Mouse (Mus musculus): Measurements from ENCODE around the gene Pla2g7.
"Not testable (repeated sequence)": the region's sequence is repeated elsewhere in the genome, so short reads cannot be mapped to it uniquely, and the experiment has no call there.

Gene Pla2g7

DNA sequence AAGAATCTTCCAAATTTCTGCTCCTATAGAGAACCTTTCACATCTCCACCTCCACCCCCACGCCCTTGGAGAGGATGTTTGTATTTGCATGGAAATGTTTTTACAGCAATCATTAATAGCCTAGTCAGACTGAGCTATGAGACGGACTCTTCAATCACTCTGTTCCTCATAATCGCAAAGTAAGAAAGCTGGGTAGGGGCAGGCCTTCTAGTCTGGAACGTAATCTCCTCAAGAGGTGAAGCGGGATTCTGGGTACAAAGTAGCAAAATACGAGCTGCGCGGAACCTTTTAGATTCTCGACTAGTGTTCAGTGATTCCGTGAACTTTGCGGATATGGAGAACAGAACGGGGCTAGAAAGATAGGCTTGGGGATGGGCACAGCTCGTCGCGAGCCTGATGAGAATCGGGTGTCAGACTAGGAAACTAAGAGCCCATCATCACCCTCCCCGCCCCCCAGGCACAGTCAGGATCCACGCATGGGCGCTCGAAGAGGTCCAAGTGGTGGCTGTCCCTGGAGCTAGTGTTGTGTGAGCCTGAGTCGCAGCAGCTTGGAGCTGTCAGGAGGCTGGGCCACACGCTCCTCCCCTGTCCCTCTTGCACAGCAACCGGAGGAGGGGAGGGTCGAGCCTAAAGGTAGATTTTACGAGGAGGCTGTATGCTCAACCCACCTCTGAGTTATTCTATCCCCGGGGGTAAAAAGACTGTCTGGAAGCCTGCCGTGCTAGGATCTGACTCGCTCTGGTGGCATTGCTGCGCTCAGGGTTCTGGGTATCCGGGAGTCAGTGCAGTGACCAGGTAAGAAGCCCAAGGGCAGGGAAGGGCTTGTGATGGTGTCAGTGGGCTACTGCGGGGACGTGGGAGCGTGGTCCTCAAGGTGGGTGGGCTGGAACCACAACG is at the start of gene Pla2g7:
Pla2g7 (plus strand) TSS at position 107 of the 897 bp plus-strand sequence.
- POLR2A ChIA-PET = interaction anchor here (0.6 to 2.9 kb wide), 8 partner anchors 10 to 532 kb away, joined by 3 to 16 read pairs (median 5); no protein-coding TSS in a partner anchor

DNA sequence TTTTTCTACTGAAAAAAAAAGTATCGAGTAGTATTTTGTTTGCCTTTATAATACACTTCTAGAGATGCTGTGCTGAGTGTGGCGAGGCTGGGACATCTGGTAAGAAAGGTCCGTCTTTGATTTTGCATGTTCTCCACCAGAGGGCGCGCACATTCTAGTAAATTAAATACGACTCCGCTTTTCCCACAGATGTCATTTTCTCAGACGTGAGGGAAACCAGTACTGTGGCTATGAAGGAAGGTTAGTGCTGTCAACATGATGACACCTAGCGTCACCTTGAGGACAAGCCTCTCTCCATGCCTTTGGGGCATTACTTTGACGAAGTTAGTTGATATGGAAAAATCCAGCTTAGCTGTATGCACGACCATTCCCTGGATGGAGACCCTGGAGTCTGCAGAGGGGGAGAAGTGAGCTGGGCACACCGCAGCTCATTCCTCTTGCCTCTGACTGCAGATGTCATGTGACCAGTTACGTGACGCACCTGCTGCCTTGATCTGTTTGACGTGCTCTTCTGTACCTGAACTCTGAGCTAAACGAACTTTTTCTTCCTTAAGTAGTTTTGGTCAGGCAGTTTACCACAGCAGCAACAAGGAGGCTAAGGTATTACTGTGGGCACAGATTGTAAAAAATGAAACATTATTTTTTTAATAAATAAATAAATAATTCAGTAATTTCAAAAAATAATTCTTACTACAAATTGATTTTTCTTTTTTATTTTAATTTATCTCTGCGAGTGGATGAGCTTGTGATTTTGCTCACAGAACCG is 49.1 kb upstream of the Pla2g7 start:
- ChIA-PET POLR2A (interaction anchor here in 3 of 4 experiments (0.7 to 1.1 kb wide), 4 partner anchors 16 to 95 kb away, joined by 3 to 4 read pairs (median 4); no protein-coding TSS in a partner anchor), CTCF (interaction anchor here (0.6 to 2.3 kb wide), 24 partner anchors 8 to 350 kb away, joined by 3 to 20 read pairs (median 4); partner anchors contain the start of gene Tdrd6 (in 1 of the 4))

More for the DNA sequence above, at the start of gene Pla2g7:
- CTCF ChIA-PET = interaction anchor here in 2 of 4 experiments (0.6 to 1.7 kb wide), 3 partner anchors 13 to 39 kb away, joined by 3 to 7 read pairs (median 3); no protein-coding TSS in a partner anchor

DNA sequence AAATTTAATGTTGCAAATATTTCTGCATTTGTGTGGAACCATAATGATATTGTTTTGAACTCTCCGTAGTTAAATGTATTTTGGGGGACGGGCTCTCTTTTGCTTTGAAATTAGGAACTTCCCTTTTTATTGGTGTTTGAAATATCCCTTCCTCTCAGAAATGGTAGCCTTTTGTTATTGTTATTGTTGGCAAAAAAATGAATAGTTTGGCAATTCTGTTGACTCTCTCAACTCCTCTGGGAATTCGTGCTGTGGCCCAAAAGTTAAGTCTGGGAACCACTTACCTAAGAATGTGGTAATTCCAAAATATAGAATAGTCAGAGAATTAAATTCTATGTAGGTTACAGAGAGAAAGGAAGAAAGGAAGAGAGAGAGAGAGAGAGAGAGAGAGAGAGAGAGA is 47.7 kb upstream of the Pla2g7 start:
- ChIA-PET CTCF (interaction anchor here in 1 of 4 experiments (0.7 to 1.0 kb wide), 2 partner anchors 352 to 521 kb away, joined by 3 to 4 read pairs; no protein-coding TSS in a partner anchor), POLR2A (interaction anchor here in 1 of 4 experiments (0.9 kb wide), 1 partner anchor 105 kb away, joined by 3 read pairs; no protein-coding TSS in a partner anchor)

DNA sequence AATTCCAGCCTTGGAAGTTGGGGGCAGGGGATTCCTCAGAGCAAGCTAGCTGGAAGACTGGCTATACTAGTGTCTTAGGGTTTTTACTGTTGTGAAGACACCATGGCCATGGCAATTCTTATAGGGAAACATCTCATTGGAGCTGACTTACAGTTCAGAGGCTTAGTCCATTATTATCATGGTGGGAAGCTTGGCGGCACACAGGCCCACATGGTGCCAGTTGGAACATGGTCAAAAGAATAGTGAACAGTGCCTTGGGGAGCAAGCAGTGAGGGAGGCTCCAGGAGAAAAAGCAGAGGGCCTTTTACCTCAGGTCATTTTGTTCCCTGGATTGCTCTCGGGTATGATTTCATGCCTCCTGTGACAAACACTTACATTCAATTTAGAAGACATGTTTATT is 37.4 kb upstream of the Pla2g7 start:
- CTCF ChIA-PET = interaction anchor here in 2 of 4 experiments (0.5 to 0.6 kb wide), 3 partner anchors 72 to 1803 kb away, joined by 3 to 15 read pairs (median 9); no protein-coding TSS in a partner anchor
- POLR2A ChIA-PET = no interaction called here

DNA sequence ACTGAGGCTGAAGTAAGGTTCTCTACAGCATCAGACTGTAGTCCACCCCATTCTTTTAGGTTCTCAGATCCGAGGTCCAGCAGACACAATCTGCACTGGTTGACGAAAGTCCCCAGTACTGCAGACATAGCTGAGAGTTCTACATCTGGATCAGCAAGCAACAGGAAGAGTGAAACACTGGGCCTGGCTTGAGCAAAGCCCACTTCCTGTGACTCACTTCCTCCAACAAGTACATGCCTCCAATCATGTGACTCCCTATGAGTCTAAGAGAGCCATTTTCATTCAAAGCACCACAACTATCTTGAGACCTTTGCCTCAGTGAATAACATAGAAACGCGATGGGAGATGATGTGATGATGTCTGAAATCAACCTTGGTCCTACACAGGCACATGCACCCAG is 36.7 kb upstream of the Pla2g7 start:
- CTCF ChIA-PET = no interaction called here

DNA sequence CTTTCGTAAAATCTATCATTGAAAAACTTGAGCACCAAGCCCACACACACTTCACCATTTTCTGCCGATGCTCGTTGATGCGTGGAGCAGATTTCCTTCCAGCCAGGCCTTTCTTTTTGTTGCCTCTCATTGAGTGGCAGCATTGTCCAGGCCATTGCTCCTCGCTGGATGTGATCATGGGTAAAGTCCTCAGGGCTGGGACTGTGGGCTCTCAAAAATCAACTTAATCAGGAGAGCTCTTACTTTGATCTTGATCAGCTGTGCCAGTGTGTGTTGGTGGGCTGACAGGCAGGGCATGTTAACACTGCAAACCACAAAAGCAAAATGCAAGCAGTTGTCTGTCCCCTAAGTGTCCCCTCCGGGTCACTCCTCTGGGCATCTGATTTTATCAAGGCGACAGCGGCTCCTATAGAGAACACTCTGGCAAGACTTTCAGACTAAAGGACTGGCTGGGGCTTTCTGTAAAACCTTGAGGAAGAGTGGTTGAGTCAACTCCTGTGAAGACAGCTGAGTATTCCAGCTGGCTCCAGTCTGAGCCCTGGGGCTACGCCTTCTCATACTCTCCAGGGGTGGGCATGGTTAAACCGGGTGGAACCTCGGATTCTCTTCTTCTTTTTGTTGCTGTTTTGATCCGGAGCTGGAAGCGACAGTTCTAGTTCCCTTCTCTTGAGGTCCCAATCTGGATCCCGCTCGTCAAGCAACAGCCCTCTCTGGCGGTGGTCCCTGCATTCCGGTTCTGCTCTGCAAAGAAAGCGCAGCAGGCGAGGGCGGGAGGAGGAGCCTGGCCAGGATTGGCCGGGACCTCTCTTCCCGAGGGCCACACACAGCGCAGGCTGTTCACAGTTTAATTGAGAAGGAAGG is 33.3 kb upstream of the Pla2g7 start:
- ChIA-PET POLR2A (interaction anchor here in 3 of 4 experiments (0.5 to 1.6 kb wide), 6 partner anchors 15 to 208 kb away, joined by 3 to 6 read pairs (median 3); no protein-coding TSS in a partner anchor), CTCF (interaction anchor here in 2 of 4 experiments (0.9 to 1.0 kb wide), 3 partner anchors 16 to 72 kb away, joined by 3 read pairs; no protein-coding TSS in a partner anchor)

More for the DNA sequence above, 36.7 kb upstream of the Pla2g7 start:
- POLR2A ChIA-PET = no interaction called here

DNA sequence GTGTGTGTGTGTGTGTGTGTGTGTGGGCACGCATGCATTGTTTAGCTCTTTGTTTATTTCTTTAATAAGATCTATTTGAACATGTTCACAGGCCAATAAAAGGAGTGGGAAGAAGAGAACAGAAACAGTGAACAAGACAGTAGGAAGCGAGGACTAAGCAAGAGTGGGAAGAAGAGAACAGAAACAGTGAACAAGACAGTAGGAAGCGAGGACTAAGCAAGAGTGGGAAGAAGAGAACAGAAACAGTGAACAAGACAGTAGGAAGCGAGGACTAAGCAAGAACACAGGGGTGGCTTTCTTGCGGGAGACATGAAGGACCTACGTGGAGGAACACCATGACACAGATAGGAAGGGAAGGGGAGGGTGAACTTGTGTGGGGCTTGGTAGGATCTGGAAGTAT is 31.1 kb upstream of the Pla2g7 start:
- POLR2A ChIA-PET, CTCF ChIA-PET: not testable (repeated sequence)

DNA sequence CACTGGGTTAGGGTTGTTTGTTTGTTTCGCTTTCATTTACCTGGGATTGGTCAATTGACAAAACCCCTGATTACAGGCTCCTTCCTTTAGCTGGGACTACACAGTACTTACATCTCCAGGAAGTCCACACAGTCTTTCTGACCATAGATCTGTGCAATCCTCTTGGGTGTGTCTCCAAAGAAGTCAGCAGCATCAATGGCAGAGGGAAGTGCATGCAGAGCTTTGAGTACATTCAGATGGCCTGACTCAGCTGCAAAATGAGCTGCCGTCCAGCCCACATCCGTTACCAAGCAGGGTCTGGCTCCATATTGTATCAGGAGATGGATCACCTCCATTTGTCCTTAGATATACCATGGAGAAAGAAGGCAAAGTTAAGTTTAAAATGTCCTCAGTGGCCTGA is 29.1 kb upstream of the Pla2g7 start:
- CTCF ChIA-PET = interaction anchor here in 1 of 4 experiments (0.5 kb wide), 2 partner anchors 11 to 63 kb away, joined by 3 to 4 read pairs; no protein-coding TSS in a partner anchor
- POLR2A ChIA-PET = interaction anchor here in 1 of 4 experiments (0.6 kb wide), 1 partner anchor 58 kb away, joined by 3 read pairs; no protein-coding TSS in a partner anchor

DNA sequence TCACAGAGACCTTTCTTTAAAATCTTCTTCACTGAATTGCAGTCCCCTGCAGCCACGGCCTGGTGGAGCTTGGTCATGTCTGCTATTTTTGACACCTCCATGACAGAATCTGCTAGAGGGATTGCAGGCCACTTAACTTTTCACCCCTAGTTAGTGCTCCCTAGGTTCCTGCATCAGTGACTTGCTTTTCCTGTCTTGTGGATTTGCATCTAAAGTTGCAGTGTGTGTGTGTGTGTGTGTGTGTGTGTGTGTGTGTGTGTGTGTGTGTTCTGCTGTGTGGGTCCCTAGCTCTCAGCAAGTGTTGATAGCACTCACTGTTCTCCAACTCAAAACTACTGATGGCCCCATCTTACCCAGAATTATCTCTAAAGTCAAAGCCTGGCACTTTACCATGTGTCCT is 24.4 kb upstream of the Pla2g7 start, which contains the start of gene Ankrd66:
Ankrd66 (minus strand) TSS at position 101 of the 400 bp plus-strand sequence.
- CTCF ChIA-PET = no interaction called here
- POLR2A ChIA-PET = no interaction called here

DNA sequence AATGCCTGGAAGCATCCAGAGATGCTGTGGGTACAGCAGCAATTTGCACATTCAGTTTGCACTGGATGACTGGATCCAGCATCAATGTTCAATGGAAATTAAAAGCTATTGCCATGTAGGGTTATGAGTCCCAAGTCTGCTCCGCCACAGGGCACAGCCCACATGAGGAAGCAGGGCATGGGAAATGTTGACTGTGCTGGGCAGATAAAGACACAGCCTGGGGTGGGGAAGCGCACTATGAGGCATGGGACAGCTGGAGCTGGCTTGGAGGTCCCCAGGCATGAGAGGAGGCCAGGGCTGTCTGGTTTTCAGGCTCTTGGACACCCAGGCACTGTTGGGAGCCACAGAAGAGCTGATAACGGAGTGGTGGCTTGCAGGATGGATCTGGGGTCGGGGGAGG is 23.9 kb upstream of the Pla2g7 start:
- POLR2A ChIA-PET = no interaction called here
- CTCF ChIA-PET = no interaction called here

DNA sequence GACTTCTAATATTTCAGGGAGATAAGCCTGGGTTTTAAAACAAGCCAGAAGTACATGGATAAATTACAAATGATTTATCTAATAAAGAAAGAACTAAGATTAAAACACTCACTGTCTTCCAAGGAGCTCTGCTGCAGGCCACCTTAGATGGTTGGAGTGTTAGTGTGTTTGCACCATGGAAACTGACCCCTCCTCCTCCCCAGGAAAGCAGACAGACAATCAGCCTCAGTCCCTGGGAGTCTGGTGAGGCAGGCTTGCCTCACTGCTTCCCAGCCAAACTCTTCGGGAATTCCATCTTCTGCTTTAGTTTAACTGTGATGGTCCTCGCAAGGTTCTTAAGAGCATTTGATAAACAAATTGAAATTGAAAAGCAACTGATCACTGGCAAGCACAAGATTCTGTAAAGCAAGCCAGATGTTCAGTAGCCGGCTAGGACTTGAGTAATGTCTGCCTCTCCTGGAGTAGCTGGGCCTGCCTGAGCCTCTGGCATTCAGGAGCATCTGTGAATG is 16.7 kb upstream of the Pla2g7 start:
- ChIA-PET POLR2A (no interaction called here), CTCF (no interaction called here)

DNA sequence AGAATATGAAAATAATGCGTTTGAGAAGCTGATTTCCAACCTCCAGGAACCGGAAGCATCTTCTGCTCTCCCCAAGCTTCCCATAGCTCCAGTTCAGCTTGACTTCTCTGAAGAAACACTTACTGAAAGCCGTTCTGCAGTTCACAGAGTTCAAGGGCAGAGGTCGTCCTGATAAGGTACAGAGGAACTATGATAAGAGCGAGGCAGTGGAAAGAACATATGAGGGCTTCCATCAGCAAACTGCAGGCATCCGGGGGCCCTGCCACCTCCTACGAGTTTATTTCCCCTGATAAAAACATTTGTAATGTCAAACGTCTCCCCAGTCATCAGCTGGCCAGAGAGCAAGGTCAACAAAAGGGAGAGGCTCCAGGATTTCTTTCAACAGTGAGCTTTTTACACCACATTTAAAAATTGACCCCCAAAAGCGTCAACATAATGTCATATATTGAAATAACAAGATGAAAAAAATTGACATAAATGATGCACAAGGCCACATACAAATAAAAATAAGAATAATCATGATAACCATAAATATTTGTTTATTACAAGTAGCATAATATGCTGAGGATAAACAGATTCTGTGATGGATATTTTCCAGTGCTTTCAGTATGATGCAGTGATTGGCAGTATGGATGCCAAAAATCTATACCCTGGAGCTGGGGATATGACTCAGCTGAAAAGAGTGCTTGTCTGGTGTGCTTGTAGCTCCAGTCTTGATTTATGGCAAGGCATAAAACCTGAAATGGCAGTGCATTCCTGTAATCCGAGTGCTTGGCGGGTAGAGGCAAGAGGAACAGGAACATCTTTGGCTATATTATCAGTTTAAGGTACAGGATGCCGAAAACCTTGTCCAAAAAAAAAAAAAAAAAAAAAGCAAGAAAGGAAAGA is 13.1 kb upstream of the Pla2g7 start:
- ChIA-PET POLR2A (interaction anchor here in 1 of 4 experiments (0.6 kb wide), 1 partner anchor 1120 kb away, joined by 6 read pairs; no protein-coding TSS in a partner anchor), CTCF (no interaction called here)

DNA sequence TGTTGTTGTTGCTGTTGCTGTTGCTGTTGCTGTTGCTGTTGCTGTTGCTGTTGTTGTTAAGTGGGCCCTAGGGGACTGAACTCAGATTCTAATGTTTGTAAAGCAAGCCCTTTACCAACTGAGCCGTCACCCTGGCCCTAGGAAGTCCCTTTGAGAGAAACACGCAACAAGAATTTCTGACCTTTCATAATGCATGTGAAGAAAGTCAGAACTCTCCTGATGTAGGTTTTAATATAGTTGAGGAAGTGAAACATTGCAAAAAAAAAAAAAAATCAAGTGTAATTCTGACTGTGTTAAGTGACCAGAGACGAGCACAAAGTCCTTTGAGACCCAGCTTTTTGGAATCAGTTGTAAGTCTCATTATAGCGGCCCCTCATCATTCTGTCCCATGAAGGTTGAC is 10.8 kb upstream of the Pla2g7 start:
- POLR2A ChIA-PET = interaction anchor here in 3 of 4 experiments (1.2 to 2.7 kb wide), 6 partner anchors 11 to 125 kb away, joined by 3 to 16 read pairs (median 5); partner anchors contain the start of gene Pla2g7 (in 1 of the 3)

DNA sequence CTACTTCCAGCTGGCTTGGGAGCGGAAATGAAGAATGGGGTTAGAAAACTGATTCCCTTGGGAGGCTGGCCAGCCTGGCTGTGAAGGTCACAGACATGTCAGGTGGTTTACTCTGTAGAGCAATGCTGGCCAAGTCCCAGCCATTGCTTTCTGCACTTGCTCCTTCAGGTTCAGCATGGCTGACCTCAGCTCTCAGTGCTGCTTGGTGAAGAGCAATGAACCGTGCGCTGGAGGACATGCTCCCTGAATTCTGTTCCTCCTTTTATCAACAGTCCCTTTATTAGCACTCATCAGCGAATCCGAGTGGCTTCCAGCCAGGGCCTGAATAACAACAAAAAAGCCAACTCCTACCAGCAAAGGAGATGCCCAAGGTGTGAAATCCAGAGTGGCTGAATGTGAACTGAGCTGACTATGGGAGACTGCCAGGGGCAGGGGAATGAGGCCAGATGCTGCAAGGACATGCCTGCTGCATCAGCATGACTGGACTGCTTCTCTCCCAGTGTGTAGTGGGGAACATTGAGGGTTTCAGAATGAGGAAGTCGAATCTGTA is 10.3 kb upstream of the Pla2g7 start:
- CTCF ChIA-PET = interaction anchor here in 1 of 4 experiments (0.5 kb wide), 1 partner anchor 259 kb away, joined by 3 read pairs; no protein-coding TSS in a partner anchor
- POLR2A ChIA-PET = interaction anchor here in 3 of 4 experiments (1.2 to 2.7 kb wide), 8 partner anchors 10 to 126 kb away, joined by 3 to 16 read pairs (median 4); partner anchors contain the start of gene Pla2g7 (in 1 of the 3)

More for the DNA sequence above, 10.8 kb upstream of the Pla2g7 start:
- CTCF ChIA-PET = interaction anchor here in 1 of 4 experiments (0.5 kb wide), 1 partner anchor 260 kb away, joined by 3 read pairs; no protein-coding TSS in a partner anchor

DNA sequence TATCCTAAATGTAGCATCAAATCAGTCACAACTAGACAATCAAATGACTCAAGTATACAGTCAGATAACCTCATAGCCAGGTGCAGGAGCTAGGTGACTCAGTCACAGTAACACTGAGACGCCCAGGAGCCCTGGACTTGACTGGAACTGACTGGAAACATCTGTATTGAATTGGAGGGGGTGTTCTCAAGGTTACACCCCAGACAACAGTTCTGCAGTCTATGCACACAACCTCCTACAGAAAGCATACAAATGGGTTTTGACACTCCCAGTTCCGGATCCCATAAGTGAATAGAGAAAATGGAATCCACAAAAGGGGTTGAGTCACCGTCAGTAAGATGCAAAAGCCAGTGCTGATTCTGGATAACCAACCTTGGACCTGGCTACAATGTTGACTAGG is 9.2 kb upstream of the Pla2g7 start:
- ChIA-PET POLR2A (interaction anchor here in 3 of 4 experiments (0.5 to 2.7 kb wide), 9 partner anchors 9 to 524 kb away, joined by 3 to 16 read pairs (median 4); partner anchors contain the start of gene Pla2g7 (in 1 of the 3)), CTCF (no interaction called here)
